Mouse (Mus musculus): Measurements from ENCODE around the gene Larp4.

- TF ChIP-seq CTCF (IDR thresholded peaks at IDR 0.05; ENCODE audit: borderline replicate concordance, insufficient read depth, low read length) (no peak), POLR2A (IDR thresholded peaks at IDR 0.05; ENCODE audit: low read depth, low read length) (peak; percentile 80)
Observed at GRCm38 (mm10) chr15:99972361-99972988, 2.6 kb downstream of the Larp4 start.

Measured in embryonic fibroblast, embryonic 13.5 days (primary cell).